Mouse (Mus musculus) natural killer cell, adult 2 months (primary cell): Measurements from ENCODE around the gene Crip2.

Experiments used
- DNase-seq, 2 experiments: peaks; one replicate each; pipeline ENCODE4 v3.0.0; 2022; ENCODE audit warnings: low spot score in 2 of 2

Crip2 gene

DNA sequence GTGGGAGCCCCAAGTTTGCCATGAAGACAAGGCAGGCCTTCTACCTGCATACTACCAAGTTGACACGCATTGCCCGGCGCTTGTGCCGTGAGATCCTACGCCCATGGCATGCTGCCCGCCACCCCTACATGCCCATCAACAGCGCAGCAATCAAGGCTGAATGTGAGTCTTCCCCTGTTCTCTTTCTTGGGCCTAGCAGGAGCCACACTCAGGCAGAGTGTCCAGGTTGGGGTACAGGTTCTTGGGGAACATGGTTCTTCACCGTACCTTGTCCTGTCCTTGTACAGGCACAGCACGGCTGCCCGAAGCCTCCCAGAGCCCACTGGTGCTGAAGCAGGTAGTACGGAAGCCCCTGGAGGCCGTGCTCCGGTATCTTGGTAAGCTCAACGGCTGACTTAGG lies 8.4 kb upstream of the Crip2 start:
- no peak for DNase-seq

DNA sequence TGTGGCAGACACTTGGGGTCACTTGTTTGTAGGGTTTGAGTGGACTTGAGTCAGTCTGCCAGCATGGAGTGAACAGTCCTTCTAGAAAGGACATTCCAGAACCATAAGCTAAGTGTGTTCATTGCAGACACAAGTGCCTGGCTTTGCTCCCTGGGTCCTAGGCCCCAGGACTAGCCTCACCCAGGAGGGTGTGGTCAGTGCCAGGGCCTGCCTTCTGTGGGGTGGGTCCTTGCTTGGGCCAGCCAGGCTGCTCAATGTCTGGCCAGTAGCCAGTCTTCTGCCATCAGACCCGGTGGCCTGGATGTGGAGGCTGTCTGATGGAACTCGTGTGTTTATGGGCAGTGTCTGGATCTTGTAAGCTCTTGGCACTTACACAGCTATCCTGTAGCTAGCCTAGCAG lies 7.5 kb upstream of the Crip2 start:
- DNase-seq = no peak

DNA sequence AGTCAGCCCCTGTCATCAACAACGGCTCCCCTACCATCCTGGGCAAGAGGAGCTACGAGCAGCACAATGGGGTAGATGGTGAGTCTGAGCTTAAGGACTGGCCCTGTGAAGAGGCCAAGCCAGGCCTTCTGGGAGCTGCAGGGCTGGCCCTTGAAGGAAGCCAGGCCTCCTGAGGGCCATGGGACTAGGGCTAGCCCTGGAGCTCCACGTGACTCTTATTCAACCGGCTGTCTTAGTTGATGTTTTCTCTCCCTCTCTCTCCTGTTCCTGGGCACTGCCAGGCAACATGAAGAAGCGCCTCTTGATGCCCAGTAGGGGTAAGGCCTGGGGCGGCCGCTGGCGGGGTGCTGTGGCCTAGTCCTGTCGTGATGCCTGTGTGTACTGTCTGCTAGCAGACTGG lies 6.8 kb upstream of the Crip2 start:
- no peak for DNase-seq

DNA sequence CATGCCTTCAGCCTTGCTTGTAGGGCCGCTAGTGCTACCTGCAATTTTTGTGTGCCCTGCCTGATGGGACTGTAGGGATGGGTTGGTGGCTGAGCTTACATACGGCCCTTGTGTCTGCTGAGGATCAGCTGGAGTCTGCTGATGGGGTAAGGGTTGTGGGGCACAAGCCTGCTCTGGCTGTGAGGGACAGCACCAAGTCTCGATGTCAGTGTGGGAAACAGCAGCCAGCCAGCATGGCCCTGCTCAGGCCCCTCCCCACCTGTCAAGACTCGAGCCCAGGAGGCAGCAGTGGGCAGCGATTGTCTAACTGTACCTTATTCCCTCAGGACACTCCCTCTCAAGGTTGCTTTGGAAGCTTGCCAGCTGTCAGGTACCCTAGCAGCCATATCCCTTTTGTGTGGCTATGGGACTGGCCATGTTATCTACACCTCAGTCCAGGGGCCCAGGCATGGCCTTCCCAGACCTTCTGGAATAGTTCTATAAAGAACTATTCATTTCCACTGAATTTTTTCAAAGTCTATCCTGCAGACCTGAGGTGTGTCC lies 6.1 kb upstream of the Crip2 start:
- no peak for DNase-seq

DNA sequence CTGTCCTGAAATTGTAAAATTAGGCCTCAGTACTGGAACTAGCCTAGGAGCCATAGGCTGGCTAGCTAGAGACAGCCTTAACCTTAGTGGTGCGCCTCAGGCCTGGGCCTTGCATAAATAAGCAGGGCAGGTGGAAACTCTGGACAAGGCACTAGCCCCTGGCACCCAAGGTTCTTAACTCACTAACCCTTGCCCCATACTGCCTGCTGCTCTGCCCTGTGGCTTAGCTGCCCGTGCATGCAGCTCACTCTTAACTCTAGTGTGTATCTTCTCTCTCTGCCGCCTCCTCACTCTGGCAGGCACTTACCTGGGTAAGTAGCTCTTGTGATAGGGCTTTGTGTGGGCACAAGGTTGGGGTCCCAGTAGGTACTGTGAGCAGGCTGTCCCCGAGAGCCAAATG lies 5.5 kb upstream of the Crip2 start:
- DNase-seq = no peak

DNA sequence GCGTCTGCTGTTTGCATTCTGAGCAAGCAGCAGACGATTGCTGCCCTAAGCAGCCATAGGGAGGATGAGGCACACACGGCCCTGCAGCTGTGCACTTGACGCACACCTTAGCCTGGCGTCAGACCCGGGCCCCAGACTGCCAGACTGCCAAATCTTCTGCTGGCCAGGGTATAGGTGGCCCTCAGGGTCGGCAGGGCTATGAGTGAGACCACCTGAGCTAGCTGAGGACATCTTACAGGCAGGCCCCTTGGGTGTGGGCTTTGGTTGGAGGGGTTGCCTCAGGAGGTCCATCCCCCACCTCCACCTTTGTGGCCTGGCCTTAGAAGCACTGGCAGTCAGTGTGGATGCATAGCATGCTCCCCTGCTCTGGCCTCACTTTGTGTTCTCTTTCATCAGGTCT lies 4.6 kb upstream of the Crip2 start:
- DNase-seq = no peak

DNA sequence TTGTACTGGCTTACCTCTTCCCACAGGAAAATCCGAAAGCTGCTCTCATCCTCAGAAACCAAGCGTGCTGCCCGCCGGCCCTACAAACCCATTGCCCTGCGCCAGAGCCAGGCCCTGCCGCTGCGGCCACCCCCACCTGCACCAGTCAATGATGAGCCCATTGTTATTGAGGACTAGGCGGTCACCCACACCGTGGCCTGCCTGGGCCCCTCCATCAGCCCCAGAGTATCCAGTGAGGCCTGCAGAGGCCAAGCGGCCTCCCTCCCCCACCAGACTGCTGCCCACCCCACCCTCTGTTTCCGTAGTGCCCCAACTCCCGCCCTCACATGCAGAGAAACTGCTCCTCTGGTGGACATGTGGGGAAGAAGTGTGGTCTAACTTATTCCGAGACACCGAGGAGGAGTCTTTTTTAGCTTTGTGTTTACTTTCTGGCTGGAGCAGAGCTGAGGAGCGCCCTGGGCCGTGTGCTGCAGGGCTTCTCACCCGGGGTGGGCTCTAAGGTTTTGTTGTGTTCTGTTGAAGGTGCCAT lies 3.5 kb upstream of the Crip2 start:
- DNase-seq = no peak

DNA sequence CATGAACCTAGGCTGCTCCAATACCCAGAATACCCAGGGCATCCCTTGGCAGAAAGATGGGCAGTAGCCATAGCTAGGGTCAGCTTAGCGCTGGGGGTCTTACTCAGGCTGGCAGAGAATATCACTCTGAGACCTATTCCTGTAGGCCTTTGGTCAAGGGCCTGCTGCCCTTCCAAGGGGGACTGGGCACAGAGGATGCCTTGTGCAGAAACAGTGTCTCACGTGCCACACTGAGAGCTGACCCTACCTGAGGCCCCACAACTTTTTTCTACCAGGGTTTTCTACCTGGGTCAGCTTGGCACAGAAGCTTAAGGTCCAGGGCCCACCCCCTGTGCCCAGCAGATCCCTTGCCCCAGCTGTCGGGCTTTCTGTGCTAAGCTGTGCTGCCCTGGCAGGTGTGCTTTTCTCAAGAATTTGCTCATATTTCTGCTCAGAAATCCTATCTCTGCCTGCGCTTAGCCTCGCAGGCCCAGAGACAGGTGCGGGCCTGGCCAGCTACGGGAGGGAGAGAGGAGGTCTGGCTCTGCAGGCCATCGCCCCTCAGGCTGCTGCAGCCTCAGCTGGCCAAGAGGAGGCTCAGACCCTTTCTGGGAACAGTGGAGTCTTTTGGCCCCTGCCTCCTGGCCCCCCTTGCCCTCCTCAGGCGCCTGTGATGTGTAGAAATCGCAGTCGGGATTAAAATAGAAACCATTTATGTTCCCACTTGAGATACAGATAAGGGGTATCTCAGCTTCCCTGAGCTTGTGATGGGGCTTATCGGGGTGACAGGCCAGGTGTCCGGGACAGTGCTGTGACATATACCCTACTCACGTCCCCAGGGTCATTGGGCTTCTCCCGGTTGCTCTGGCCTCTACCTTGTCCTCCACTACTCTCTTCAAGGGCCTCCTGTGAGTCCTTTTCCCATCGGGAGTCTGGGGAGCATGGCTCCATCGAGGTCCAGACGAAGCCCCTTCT lies 2.5 kb upstream of the Crip2 start:
- DNase-seq = no peak

DNA sequence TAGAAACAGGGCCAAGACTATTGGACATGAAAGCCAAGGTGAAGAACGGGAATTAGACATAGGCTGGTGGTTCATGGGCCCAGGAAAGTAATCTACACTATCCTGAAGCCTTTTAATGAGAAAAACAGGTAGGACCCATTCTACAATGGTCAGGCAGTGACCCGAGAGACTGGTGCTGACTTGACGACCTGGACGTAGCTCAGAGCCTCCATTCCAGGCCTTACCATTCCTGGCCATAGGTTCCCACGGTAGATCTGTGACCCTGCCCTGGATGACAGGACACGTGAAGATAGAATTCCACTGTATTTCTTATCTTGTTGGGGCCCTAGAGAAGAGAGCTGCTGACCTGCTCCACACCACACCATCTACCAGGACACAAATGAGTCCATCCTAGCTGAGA lies 1.7 kb upstream of the Crip2 start:
- no peak for DNase-seq

DNA sequence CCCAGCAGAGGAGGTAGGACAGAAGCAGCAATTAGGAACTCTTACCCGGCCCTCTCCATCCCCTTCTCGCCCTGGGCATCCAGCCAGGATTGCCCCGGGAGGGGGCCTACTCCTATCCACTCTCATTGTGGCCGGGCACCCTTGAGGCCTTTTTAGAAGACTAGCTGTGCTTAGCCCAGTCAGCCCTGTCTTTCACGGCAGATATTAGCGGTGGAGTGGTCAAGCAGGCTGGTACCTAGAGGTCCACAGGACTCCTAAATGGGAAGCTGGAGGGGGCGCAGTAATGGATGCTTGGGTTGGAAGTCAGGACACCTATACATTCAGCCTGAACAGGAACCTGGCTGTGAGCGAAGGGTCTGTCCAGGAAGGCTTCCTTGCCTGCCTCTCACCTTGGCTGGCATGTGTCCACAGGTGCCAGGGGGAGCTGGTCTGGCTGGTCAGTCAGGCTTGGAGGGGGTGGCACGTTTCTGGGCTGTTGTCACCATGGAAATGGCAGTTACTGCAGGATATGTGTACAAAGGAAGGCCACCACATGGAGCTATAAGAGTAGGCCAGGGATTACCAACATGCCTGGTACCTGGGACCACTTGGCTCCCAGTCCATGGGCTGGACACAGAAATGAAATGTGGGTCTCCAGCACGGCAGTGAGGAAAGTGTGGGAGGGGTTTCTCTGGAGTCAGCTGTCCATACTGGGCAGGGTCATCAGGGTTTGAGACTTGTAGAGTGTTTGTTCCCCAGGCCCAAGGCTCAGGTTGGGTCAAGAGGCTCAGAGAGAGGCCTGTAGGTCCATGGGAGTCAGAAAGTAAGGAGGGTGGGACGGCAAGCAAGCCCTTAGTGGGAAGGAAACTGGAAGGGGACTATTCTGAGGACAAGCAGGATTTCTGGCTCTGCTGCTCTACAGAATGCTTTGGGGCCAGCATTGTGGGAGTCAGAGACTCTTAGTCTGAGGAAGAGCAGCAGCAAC lies 853 bp upstream of the Crip2 start:
- no peak for DNase-seq

DNA sequence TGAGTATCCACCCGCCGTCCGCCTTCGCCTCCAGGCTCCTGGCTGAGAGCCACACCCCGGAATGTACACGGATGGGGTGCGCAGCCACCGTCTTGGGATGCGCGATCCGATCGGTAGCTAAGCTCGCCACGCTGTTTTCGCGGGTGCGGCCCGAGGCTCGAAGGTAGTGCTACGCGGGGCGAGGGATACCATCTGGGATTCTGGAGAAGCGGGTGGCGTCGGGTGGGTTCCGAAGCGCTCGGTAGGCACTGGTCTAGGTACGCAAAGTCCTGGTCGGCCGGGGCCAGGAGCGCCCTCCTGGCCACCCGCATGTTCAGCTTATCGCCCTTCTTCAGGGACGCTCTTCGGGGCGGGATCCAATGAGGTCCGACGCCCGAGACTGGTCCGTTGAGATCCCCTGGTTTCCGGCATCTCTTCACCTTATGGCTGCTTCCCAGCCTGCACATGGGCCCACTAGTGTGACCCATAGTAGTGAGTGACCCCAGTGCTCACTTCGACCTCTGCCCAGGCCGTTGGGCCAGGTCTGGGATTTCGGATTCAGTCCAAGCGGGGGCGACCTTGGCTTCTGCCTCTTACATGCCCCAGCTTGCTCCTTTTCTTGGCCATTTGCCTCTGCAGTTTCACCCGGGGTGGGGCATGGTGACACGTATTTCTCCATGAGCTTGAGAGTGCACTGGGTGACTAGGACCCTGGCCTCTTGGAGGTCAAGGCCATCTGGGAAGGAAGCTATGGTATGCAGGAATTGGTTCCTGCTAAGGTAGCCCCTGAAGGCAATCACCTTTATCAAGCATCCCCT lies 778 bp downstream of the Crip2 start:
- no peak for DNase-seq

DNA sequence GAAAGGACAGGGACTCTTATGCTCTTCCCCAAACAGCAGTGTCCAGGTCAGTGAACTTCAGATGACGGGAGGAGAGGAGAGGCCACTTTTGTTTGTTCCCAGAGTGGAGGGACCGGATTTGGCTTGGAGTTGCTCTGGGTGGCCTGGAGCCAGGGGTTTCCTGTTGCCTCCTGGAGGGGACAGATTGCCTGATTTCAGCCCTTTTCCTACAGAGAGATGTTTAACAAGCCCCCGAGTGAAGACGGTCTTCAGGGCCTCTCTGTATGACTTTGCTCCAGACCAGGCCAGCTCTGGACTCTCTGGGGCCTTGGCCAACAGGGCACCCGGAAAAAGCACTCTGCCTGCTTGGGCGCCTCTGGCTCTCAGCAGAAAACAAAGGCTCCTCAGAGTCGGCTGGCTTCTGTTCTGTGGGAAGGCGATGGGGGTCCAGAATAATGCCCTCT lies 1.5 kb downstream of the Crip2 start:
- DNase-seq = no peak

DNA sequence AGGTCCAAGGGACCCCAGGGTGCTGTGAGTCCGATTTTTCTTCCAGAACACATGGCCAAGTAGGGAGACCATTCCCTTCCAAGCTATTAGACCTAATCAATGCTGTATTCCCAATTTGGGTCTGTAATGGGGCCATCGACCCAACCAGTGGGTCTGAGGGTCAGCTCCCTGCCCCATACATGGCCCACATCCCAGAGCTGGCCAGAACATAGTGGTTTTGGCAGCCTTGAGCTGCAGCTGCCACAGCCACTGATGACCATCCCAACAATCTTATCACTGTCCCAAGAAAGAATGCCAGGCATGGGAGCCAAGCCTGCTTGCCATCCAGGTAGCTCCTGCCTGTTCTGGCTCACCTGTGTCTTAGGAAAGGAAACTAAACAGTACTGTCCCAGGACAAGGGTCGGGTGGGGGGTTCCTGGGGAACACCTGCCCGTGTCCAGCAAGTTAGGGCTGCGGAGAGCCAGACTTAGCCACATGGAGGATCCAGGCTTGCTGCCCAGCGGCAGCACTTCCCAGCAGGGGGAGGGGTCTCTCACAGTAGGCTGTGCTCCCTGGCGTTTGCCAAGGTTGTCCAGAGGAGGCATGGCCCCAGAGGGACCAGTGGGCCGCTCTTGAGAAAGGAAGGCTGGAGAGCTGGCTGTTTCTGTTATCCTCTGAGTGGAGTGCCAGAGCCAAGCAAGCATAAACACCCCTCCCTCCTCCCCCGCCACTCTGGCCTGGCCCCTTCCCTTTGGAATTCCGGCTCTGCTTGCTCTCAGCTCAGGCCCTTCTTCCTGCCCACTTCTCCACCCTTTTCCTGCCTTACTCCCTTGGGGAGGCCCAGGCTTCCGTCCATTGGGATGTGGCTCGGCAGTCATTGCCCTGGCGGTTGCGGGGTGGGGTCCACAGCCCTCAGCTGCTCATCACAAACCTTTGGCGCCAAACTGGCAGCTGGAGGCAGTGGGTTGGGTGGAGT lies 2.3 kb downstream of the Crip2 start:
- no peak for DNase-seq

DNA sequence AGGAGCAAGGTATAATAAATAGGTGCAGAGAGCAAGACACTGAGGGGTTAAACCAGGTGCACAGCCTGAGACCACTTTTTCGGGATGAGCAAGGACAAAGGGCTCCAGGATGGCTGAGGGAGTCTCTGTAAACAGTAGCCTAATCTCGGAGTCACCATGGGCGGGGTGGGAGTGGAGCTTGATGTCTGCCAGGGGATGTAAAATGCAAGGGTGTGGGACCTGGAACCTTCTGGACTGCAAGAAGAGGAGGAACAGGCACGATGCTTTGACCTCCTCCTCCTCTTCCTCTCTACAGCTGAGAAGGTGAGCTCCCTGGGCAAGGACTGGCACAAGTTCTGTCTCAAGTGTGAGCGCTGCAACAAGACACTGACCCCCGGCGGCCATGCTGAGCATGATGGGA lies 3.1 kb downstream of the Crip2 start:
- no peak for DNase-seq

DNA sequence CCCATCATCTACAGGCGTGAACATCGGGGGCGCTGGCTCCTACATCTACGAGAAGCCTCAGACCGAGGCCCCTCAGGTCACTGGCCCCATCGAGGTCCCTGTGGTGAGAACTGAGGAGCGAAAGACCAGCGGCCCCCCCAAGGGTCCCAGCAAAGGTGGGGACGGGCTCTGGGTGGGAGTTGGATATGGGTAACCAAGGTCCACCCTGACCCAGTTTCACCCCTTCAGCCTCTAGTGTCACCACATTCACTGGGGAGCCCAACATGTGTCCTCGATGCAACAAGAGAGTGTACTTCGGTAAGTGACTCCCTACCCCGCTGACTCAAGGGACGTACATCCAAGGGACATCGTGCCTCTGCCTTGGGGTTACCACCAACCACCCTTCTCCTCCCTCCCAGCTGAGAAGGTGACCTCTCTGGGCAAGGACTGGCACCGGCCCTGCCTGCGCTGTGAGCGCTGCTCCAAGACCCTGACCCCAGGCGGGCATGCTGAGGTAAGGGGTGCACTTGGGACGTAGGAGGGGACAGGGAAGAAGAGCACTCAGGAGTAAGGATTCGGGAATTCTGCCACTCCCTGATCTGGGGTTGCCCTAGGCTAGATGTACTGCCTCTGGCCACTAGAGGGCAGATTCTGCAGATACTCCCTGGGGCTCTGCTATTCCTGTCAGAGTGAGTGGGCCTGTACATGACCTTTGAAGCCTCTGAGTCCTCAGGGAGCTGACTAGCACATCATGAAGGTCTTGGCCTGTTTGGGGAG lies 4.1 kb downstream of the Crip2 start:
- peak; percentile 45 to 48 for DNase-seq

DNA sequence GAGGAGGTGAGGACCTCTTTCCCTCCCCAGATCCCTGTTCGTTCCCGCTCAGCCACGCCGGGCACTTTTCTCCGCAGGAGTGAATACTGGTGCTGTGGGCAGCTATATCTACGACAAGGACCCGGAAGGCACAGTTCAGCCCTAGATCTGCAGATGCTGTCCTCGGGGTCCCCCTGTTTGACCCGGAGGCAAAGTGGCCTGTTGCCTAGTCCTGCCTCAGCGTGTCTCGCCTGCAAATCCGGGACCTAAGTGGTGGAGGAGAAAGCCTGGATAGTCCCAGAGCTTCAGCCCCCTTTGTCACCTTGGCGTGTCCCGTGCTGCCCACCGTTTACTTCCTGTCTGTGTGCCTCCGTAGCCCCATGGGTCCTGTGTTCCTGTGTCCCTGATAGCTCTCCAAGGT lies 4.8 kb downstream of the Crip2 start:
- DNase-seq = no peak

DNA sequence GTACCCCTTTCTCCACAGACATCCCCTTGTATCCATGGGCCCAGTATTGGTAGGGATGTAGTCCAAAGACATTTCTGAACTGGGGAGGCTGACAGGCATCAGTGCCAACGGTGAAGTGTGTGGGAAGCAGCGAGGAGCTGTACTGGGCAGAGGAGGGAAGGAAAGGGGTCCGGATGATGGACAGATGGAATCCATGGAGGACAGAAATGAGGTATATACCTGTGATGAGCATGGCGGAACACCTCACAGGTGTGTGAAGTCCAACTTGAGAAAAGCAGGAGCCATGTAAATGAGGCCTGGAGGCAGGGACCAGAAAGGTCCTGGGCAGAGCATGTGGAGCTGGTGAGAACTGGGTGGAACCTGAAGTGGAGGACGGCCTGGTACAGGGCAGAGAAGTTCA lies 5.6 kb downstream of the Crip2 start:
- DNase-seq = no peak

DNA sequence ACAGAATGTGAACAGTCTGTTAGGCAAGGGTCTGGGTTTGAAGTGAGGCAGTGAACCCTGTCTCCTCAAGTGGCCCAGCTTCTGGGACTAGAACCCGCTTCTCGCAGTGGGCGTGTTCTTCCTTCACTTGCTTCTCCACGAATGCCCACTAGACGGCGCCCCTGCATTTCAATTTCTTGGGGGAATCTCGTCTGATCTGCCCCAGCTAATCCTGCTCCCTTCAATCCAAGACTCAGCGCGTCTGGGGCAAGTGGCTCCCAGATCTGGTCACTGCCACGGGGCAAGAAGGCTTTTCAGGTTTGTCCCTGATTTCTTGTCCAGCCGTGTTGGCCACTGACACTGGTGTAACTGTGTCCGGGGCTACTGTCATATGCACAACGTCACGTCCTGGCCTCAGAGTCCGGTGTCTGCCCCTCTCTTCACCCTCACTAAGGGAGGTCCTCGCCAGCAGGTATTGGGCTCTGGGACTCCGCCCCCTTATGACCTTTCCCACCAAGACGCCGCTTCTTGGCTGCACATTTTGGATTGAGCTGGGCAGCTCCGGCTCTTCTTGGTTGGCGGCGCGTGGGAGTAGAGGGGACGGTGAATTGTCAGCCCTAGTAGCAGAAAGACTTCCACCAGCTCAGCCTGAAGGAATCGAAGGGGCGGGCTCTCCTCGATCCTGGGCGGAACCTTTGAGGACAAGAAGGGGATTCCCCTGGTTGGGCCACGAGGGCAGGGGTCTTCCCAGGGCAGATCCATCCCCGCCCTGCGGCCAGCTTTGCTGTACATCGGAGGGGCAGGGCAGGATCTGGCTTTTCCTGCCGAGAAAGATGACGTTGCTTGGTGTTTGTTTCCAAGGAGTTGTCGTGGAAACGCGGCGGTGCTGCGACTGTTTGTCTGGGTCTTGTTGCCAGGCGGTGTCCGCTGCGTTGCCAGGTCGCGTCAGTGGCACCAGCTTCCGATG lies 6.3 kb downstream of the Crip2 start, which contains the start of gene Crip1:
TSS of gene Crip1 (plus strand) at position 205 of the 946 bp plus-strand sequence.
- DNase-seq = peak; percentile 92 to 93
